Mouse (Mus musculus) adrenal gland, adult 8-10 months (tissue): ENCODE data around the gene Pcdh19. TPM values are rescaled to one million over a fixed set of nuclear protein-coding genes. Genes with fewer than 3 reads are reported as not detected.
A peak's percentile ranks its signal among the peaks of the same experiment; 100 is the strongest.
"Not testable (repeated sequence)": the region's sequence is repeated elsewhere in the genome, so short reads cannot be mapped to it uniquely, and the experiment has no call there.

Source experiments
- DNase-seq: peaks from one replicate; pipeline ENCODE4 v3.0.0; 2022
- total RNA-seq, 4 experiments: library from RNA; stranded (reverse); gene quantifications; 2 replicates each; pipeline ENCODE4 v1.2.4; 2022

The Pcdh19 gene
- total RNA-seq = 10 to 100 TPM in 3 of 4 experiments, 1 to 10 TPM in 1; 9.5 to 14.6 (median 11.7) TPM

GRCm38 (mm10) chrX:133688840-133689239 is at the start of gene Pcdh19:
Gene Pcdh19 (minus strand): TSS chrX:133688987.
- DNase-seq = peak; percentile 69

- DNase-seq = no peak
Observed at GRCm38 (mm10) chrX:133735871-133736270, 47.1 kb upstream of the Pcdh19 start.

GRCm38 (mm10) chrX:133734984-133735383 is 46.2 kb upstream of the Pcdh19 start:
- peak; percentile 31 for DNase-seq

GRCm38 (mm10) chrX:133721517-133721916 is 32.7 kb upstream of the Pcdh19 start:
- no peak for DNase-seq

- DNase-seq = no peak
Observed at GRCm38 (mm10) chrX:133710621-133711020, 21.8 kb upstream of the Pcdh19 start.

- DNase-seq = no peak
Observed at GRCm38 (mm10) chrX:133702902-133703301, 14.1 kb upstream of the Pcdh19 start.

GRCm38 (mm10) chrX:133697871-133698270 is 9.1 kb upstream of the Pcdh19 start:
- DNase-seq = not testable (repeated sequence)

- DNase-seq = no peak
Observed at GRCm38 (mm10) chrX:133696461-133696860, 7.7 kb upstream of the Pcdh19 start.

GRCm38 (mm10) chrX:133693037-133693760 is 4.4 kb upstream of the Pcdh19 start:
- DNase-seq = peak; percentile 29

GRCm38 (mm10) chrX:133692392-133692790 is 3.6 kb upstream of the Pcdh19 start:
- DNase-seq = no peak

- peak; percentile 38 for DNase-seq
Observed at GRCm38 (mm10) chrX:133691581-133692391, 3.0 kb upstream of the Pcdh19 start.

- no peak for DNase-seq
Observed at GRCm38 (mm10) chrX:133690822-133691221, 2.0 kb upstream of the Pcdh19 start.

GRCm38 (mm10) chrX:133689576-133690250 is 926 bp upstream of the Pcdh19 start:
- DNase-seq = peak; percentile 7

GRCm38 (mm10) chrX:133688156-133688555 is 631 bp downstream of the Pcdh19 start:
- DNase-seq = peak; percentile 11

GRCm38 (mm10) chrX:133687666-133688151 is 1.1 kb downstream of the Pcdh19 start:
- peak; percentile 10 for DNase-seq

GRCm38 (mm10) chrX:133686533-133687311 is 2.1 kb downstream of the Pcdh19 start:
- no peak for DNase-seq

GRCm38 (mm10) chrX:133685572-133685971 is 3.2 kb downstream of the Pcdh19 start:
- no peak for DNase-seq

- no peak for DNase-seq
Observed at GRCm38 (mm10) chrX:133683961-133684360, 4.8 kb downstream of the Pcdh19 start.

- no peak for DNase-seq
Observed at GRCm38 (mm10) chrX:133675121-133675520, 13.7 kb downstream of the Pcdh19 start.

- DNase-seq = no peak
Observed at GRCm38 (mm10) chrX:133673796-133674195, 15.0 kb downstream of the Pcdh19 start.

- DNase-seq = no peak
Observed at GRCm38 (mm10) chrX:133660111-133660510, 28.7 kb downstream of the Pcdh19 start.
